Mouse (Mus musculus) cerebellum, adult 11-12 months (tissue): ENCODE results near the gene Lrrc72.
"Not testable (repeated sequence)": the region's sequence is repeated elsewhere in the genome, so short reads cannot be mapped to it uniquely, and the experiment has no call there.

Experiments
- DNase-seq: peaks from one replicate; pipeline ENCODE4 v3.0.0; 2022

The Lrrc72 gene

DNA sequence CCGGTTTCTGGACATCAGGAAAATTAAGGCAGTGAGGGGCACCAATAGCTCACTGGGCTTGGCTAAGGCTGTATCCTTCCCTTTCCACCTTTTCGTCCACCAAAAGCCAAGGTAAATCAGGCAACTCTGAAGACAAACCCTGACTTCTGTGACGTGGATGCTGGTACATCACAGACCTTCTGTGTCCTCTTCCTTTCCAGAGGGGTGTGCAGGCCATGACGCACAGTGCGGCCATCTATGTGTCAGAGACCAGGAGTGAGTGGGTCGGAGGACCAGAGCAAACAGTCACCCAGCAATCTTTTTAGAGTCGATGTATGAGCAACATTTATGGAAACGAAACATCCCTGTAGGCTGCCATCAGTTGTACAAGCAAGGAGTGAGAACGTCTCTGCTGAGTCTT lies at the start of gene Lrrc72:
Gene Lrrc72 (minus strand): TSS at position 101 of the 400 bp plus-strand sequence.
- no peak for DNase-seq

DNA sequence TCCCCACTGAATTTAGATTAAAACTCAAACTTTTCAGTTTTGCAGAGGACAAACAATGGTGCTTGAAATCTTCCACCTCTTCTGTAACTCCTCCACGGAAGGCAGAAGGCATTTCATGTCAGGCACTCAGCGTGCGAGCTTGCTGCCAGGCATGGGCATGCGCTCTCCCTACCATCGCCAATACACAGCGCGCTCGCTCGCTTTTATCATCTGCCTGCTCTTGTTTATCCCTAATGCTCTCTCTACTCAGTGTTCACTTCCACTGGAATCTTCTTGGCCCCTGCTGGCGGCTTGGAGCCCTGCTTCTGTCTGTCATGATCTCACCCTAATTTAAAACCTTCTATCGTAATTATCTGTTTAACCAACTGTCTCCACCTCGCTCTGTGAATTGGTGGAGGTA lies 49.1 kb upstream of the Lrrc72 start:
- no peak for DNase-seq

- DNase-seq: no peak
Measured at GRCm38 (mm10) chr12:36291346-36291745, 38.1 kb upstream of the Lrrc72 start.

GRCm38 (mm10) chr12:36290465-36290864 lies 37.3 kb upstream of the Lrrc72 start:
- no peak for DNase-seq

DNA sequence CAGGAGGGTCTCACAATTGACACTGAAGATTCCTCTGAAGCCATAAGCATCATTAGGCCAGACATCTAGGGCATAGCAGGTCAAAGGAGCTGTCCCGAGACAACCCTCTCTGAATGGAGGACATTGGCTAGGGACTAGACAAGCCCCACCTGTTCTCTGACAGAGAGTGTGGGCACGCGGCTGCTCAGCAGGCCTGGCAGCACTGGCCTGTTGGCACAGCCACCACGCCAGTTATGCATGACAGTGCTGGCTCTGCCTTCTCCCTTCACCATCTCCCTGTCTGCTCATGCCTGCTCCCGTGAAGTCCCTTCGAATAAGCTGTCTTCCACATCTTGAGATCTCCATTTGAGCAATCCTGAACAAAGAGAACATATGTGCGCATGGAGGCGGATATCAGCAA lies 36.4 kb upstream of the Lrrc72 start:
- DNase-seq: peak; percentile 5

- DNase-seq: no peak
Measured at GRCm38 (mm10) chr12:36274823-36275222, 21.6 kb upstream of the Lrrc72 start.

- no peak for DNase-seq
Measured at GRCm38 (mm10) chr12:36267670-36268246, 14.6 kb upstream of the Lrrc72 start.

- no peak for DNase-seq
Measured at GRCm38 (mm10) chr12:36262116-36262721, 9.0 kb upstream of the Lrrc72 start.

DNA sequence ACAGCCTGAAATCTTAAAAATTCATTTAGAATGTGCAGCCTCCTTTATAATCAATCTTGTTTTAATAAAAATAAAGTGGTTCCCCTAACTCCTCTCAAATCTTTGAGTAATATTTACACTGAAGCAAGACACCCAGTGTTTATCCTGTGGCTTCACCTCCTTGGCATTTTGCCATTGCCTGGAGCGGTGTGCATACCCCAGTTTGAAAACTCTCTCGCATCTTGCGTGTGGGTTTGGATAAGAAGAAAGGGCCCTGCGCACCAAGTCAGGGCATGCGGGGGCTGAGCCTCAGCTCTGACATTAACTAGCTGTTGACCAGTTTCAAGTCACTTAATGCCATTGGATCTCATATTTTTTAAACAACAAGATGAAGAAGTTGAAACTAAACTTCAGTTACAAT lies 2.2 kb upstream of the Lrrc72 start:
- DNase-seq: no peak

GRCm38 (mm10) chr12:36241171-36241570 lies 12.0 kb downstream of the Lrrc72 start:
- DNase-seq: no peak

GRCm38 (mm10) chr12:36231386-36231785 lies 21.8 kb downstream of the Lrrc72 start:
- DNase-seq: no peak

GRCm38 (mm10) chr12:36224392-36224791 lies 28.8 kb downstream of the Lrrc72 start:
- no peak for DNase-seq

DNA sequence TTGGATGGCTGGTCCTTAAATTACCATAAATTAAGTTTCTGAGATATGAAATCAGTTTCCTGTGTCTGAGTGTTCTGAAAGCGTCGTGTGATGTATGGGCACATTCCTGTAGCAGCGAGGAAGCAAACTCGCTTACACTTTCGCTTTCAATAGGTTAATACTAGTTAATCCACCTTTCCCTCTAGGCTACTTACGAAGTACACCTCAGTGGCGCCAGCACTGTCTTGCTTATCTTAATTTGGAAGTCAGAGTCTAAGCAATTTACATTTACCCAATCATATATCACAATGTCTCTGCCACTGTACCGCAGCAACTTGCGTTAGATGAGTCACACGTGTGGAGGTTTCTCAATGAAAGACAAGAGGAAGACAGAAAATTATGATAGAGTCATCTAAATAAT lies 36.3 kb downstream of the Lrrc72 start:
- DNase-seq: no peak

DNA sequence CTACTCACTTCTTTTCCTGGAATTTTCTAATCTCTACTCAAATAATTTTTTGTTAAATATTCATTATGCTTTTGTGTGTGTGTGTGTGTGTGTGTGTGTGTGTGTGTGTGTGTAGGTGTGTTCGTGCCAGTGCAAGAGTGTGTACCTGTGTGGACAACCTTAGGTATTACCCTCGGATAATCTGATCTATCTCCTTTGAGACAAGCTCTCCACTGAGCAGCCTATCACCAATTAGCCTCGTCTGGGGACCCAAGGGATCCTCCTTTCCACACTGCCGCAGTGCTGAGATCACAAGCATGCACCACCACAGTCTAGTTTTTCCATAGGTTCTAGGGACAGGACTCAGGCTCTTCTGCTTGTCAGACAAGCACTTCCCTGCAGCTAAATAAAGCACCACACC lies 37.0 kb downstream of the Lrrc72 start:
- DNase-seq: no peak

DNA sequence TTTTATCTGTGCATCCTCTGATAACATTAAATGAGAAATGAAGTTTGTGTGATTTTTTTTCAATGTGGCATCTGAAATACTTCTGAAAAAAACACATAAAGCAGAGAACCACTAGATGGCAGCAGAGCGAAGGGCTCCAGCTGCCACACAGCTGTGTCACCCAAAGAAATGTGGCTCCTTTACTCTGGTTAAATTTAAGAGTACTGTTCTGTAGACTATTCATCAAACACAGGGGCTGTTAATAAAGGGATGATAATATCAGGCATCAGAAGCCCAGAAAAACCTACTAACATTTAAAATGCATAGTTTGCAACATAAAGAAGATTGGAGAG lies 38.1 kb downstream of the Lrrc72 start:
- no peak for DNase-seq

- no peak for DNase-seq
Measured at GRCm38 (mm10) chr12:36214389-36215148, 38.6 kb downstream of the Lrrc72 start.

DNA sequence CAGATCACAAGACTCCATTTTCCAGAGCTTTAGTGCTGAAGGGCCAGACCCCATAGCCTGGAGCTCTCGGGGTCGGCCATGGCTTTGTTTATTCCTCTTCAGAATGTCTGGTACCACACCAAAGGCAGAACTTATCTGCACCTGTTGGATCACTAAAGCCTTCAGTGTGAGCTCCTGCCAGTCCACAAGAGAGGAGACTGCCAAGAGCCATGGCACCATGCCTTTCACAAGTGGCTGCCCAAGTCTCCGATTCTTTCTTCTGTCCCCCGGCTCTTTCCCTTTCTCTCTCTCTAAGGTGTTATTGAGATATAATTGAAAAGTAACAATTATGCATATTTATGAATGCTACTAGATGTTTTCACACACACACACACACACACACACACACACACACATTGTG lies 43.1 kb downstream of the Lrrc72 start:
- DNase-seq: no peak

DNA sequence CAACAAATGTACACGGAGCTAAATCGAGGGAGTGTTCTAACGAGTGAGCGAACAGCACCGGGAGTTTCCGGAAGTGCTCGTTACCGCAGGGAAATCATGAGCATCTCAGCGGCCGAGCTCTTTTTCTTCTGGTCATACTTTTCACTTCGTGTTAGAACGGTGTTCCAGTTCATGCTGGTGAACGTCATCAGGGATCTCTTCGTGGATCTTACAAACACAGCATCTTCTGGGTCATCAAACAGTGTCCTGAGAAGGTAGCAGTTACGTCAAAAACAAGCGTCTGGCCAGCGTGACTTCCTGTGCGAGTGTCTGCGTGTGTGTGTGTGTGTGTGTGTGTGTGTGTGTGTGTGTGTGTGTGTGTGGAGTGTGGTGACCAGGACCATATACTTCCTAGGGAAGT lies 44.7 kb downstream of the Lrrc72 start:
- no peak for DNase-seq

DNA sequence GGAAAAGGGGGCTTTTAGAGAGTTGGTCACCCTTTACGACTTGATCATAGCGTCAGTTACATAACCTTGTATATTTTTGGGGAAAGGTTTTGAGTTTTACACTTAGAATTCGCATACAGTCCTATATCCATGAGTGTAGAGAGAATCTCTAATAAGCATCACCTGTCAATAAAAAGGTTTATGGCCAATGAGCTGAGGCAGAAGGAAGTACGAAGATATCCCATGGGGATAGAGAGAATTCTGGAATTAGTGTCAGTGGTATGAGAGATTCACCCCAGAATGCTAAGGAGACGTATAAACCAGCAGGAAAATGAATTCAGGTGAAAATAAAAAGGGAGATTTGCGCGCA lies 45.4 kb downstream of the Lrrc72 start:
- no peak for DNase-seq

GRCm38 (mm10) chr12:36207072-36207799 lies 46.0 kb downstream of the Lrrc72 start:
- DNase-seq: peak; percentile 21

GRCm38 (mm10) chr12:36205579-36206119 lies 47.5 kb downstream of the Lrrc72 start:
- not testable (repeated sequence) for DNase-seq

DNA sequence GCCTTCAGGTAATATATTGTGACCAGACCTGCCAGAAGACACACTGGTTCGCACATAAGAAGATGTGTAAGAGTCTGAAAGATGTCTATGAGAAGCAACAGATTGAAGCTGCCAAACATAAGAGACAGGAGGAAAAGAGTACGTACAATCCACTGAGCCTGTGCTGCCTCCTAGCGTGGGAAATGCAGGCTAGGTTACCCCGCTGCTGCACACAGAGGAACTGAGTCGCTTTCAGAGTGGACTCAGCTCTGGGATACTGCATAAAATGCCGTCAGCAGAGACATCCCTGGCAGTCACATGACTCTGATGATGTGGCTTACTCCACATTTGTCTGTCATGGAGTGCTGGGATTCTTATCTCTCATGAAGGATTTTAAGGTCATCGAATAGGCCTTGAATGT lies 58.2 kb downstream of the Lrrc72 start:
- DNase-seq: no peak

- no peak for DNase-seq
Measured at GRCm38 (mm10) chr12:36190343-36190742, 62.9 kb downstream of the Lrrc72 start.

DNA sequence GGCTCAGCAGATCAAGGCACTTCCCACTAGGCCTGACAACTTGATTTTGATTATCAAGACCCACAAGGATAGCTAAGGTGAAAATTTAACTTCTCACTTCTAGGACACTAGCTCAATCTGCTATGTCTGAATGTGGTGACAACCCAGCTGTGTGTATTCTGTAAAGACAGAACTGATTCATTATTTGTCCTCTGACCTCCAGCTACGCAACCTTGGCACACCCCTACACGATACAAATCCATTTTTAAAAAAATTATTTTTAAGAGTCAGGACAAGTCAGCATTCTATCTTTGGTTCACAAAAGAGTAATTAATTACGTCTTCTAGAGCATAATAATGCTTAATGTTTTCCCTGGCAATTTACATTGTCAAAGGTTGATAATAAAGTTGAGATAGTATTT lies 63.6 kb downstream of the Lrrc72 start:
- DNase-seq: no peak
